Mouse (Mus musculus): Measurements from ENCODE around the gene Gm4707.

- TF ChIP-seq CTCF (IDR thresholded peaks at IDR 0.05; ENCODE audit: extremely low read depth, insufficient read depth, insufficient read length, insufficient replicate concordance): no peak
- TF ChIP-seq POLR2A (IDR thresholded peaks at IDR 0.05; ENCODE audit: low read depth, low read length): no peak
These were observed 15.3 kb upstream of the Gm4707 start, which contains the start of gene Smchd1 for GRCm38 (mm10) chr17:71474762-71475704.
